Mouse (Mus musculus): ENCODE data around the gene Igf1r.

- TF ChIP-seq TAL1 (IDR thresholded peaks at IDR 0.05; ENCODE audit: low read length): no peak
- no peak for TF ChIP-seq GATA1 (IDR thresholded peaks at IDR 0.05; ENCODE audit: low read length)
These were observed 195.8 kb downstream of the Igf1r start for GRCm38 (mm10) chr7:68148297-68149048.
